Mouse (Mus musculus) heart, postnatal 25 days (tissue): ENCODE data around the gene Gm9767. TPM values are rescaled to one million over a fixed set of nuclear protein-coding genes. Genes with fewer than 3 reads are reported as not detected.

ENCODE experiments used
- DNase-seq: peaks from one replicate; pipeline ENCODE4 v3.0.0; 2022; ENCODE audit warnings: low spot score
- intact Hi-C: fragments of 180-260 bp; cut with DNase I; formaldehyde crosslinking; loops from one replicate; pipeline ENCODE4 v1.15.1; 2025
- total RNA-seq, 2 experiments: library from RNA; stranded (reverse); gene quantifications; 2 replicates each; pipeline ENCODE4 v1.2.3; 2021

The Gm9767 gene
- not detected for total RNA-seq

- DNase-seq = no peak
- intact Hi-C loops = no loop called here
Observed at GRCm38 (mm10) chr10:26077671-26078481, at the start of gene Gm9767. TSS of gene Gm9767 (plus strand) at chr10:26078255.

GRCm38 (mm10) chr10:26034931-26035330 lies 43.1 kb upstream of the Gm9767 start:
- intact Hi-C loops = no loop called here
- no peak for DNase-seq

GRCm38 (mm10) chr10:26051177-26051576 lies 26.9 kb upstream of the Gm9767 start:
- intact Hi-C loops = no loop called here
- no peak for DNase-seq

GRCm38 (mm10) chr10:26059662-26060307 lies 18.3 kb upstream of the Gm9767 start:
- intact Hi-C loops = no loop called here

GRCm38 (mm10) chr10:26063071-26063470 lies 15.0 kb upstream of the Gm9767 start:
- intact Hi-C loops = no loop called here
- no peak for DNase-seq

More at GRCm38 (mm10) chr10:26059662-26060307, 18.3 kb upstream of the Gm9767 start:
- no peak for DNase-seq

GRCm38 (mm10) chr10:26071986-26072385 lies 6.1 kb upstream of the Gm9767 start:
- intact Hi-C loops = no loop called here

GRCm38 (mm10) chr10:26076949-26077348 lies 1.1 kb upstream of the Gm9767 start:
- intact Hi-C loops = no loop called here
- DNase-seq = no peak

More at GRCm38 (mm10) chr10:26071986-26072385, 6.1 kb upstream of the Gm9767 start:
- DNase-seq = no peak

- no peak for DNase-seq
- intact Hi-C loops = no loop called here
Observed at GRCm38 (mm10) chr10:26078521-26079142, 577 bp downstream of the Gm9767 start, which contains the start of gene Tmem200a. TSS of gene Tmem200a (minus strand) at chr10:26079052.

- intact Hi-C loops = no loop called here
- DNase-seq = no peak
Observed at GRCm38 (mm10) chr10:26079678-26080077, 1.6 kb downstream of the Gm9767 start.

GRCm38 (mm10) chr10:26082081-26082480 lies 4.0 kb downstream of the Gm9767 start:
- DNase-seq = no peak
- intact Hi-C loops = no loop called here

- no peak for DNase-seq
- intact Hi-C loops = no loop called here
Observed at GRCm38 (mm10) chr10:26103330-26103982, 25.4 kb downstream of the Gm9767 start.

GRCm38 (mm10) chr10:26114409-26114808 lies 36.4 kb downstream of the Gm9767 start:
- DNase-seq = no peak
- intact Hi-C loops = no loop called here

GRCm38 (mm10) chr10:26119067-26119821 lies 41.2 kb downstream of the Gm9767 start:
- intact Hi-C loops = no loop called here
- DNase-seq = no peak

GRCm38 (mm10) chr10:26119822-26120183 lies 41.7 kb downstream of the Gm9767 start:
- DNase-seq = no peak
- intact Hi-C loops = no loop called here

Other genes starting within 250 kb of the Gm9767 start
- not detected for gene Tmem200a, start 797 bp downstream of the Gm9767 start, total RNA-seq
- gene Samd3, start 151.5 kb downstream of the Gm9767 start, total RNA-seq = not detected